10 mouse cellular contexts compared by ENCODE assay signal in the genomic region with DNA sequence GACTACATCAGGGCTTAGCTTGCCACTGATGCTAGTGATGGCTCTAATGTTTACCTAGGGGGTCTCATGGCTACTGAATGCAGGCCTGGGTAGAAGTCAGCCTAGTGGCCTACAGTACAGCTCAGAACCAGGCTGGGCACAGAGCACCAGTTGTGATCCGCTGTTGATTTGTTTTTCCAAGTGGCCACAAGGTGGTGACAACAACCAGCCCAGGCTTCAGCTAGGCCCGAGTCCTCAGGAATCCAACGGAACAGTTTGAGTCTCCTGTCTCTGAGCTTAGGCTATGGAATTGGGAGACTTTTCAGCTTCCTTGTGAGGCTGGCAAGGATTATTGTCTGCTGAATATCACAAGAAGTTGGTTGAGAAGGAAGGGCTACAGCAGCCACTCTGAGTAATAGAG. TPM values are rescaled to one million over a fixed set of nuclear protein-coding genes. Genes with fewer than 3 reads are reported as not detected.
A peak's percentile ranks its signal among the peaks of the same experiment; 100 is the strongest.
DNase-seq lines count a peak whose midpoint lies in the region; ATAC-seq and TF ChIP-seq lines count a peak whose summit lies in the region.
"Had no signal": no experiment of that assay in that cellular context is flagged by ENCODE, and none has a peak within 500 bp of the region (broad histone marks: within the 10 kb centered on the region; RNA-seq: fewer than 3 reads in every experiment).

No protein-coding gene starts in this region.

- no peak overlapping the region for H3K9ac ChIP-seq in limb, embryonic 11.5 days (ENCODE audit: low read length)
- H3K9ac ChIP-seq: embryonic facial prominence, embryonic 12.5 days had no signal

- TF ChIP-seq POLR2A in testis, adult 2 months (IDR thresholded peaks at IDR 0.05; ENCODE audit: control insufficient read depth, low read depth, low read length), result no peak
- TF ChIP-seq POLR2A in cerebellum, adult 2 months (IDR thresholded peaks at IDR 0.05; ENCODE audit: borderline replicate concordance, insufficient read depth, low read length), result no peak
- no peak for TF ChIP-seq POLR2A in kidney, adult 2 months (IDR thresholded peaks at IDR 0.05; ENCODE audit: low read depth, low read length)

- peaks cover 2% of the 10 kb centered on the region; the same call in 1 of the 2 replicates for H3K9me3 ChIP-seq in limb, embryonic 11.5 days (ENCODE audit: control insufficient read depth, low read length)
- H3K9me3 ChIP-seq: embryonic facial prominence, embryonic 12.5 days had no signal

- peak; percentile 58; the same call in 1 of the 2 replicates for TF ChIP-seq CTCF in testis, adult 2 months (IDR thresholded peaks at IDR 0.05; ENCODE audit: control insufficient read depth, insufficient read depth, insufficient replicate concordance, low read depth, low read length)
- TF ChIP-seq CTCF in cerebellum, adult 2 months (IDR thresholded peaks at IDR 0.05; ENCODE audit: borderline replicate concordance, insufficient read depth, low read depth, low read length), result peak; percentile 78
- TF ChIP-seq CTCF in kidney, adult 2 months (conservative IDR thresholded peaks at IDR 0.05; ENCODE audit: insufficient read depth, insufficient read length, low read depth, low read length), result peak; percentile 79

- no peak for ATAC-seq in limb, embryonic 11.5 days (ENCODE audit: insufficient number of reproducible peaks, low FRiP score, low TSS enrichment, low read depth)

- no peak overlapping the region for H3K4me2 ChIP-seq in limb, embryonic 11.5 days (ENCODE audit: low read depth, severe bottlenecking)
- H3K4me2 ChIP-seq: embryonic facial prominence, embryonic 12.5 days had no signal

- 2% methylated on average over 3 of the region's 3 CpGs for WGBS in cerebellum, adult 2 months
- WGBS in kidney, adult 2 months, result 10% methylated on average over 3 of the region's 3 CpGs
- 18% methylated on average over 3 of the region's 3 CpGs for WGBS in limb, embryonic 11.5 days

- H3K27me3 ChIP-seq in testis, adult 2 months (ENCODE audit: control insufficient read depth, insufficient read depth, low read length), result no peaks in the 10 kb centered on the region
- no peaks in the 10 kb centered on the region for H3K27me3 ChIP-seq in cerebellum, adult 2 months (ENCODE audit: control insufficient read depth, insufficient read depth, low read length)
- no peaks in the 10 kb centered on the region for H3K27me3 ChIP-seq in kidney, adult 2 months (replicated peaks; ENCODE audit: control insufficient read depth, insufficient read depth, low read length)
- H3K27me3 ChIP-seq in limb, embryonic 11.5 days (ENCODE audit: control insufficient read depth, insufficient read depth, low read length), result no peaks in the 10 kb centered on the region
- H3K27me3 ChIP-seq: embryonic facial prominence, embryonic 12.5 days had no signal

- no peaks in the 10 kb centered on the region for H3K36me3 ChIP-seq in testis, adult 2 months (ENCODE audit: control insufficient read depth, insufficient read depth, low read length)
- no peaks in the 10 kb centered on the region for H3K36me3 ChIP-seq in kidney, adult 2 months (ENCODE audit: control insufficient read depth, insufficient read depth, low read length)
- no peaks in the 10 kb centered on the region for H3K36me3 ChIP-seq in limb, embryonic 11.5 days (ENCODE audit: control insufficient read depth, insufficient read depth, low read length)

- peak overlapping the region; percentile 66 for H3K4me3 ChIP-seq in testis, adult 2 months (ENCODE audit: control insufficient read depth, low read depth, low read length)
- no peak overlapping the region for H3K4me3 ChIP-seq in cerebellum, adult 2 months (replicated peaks; ENCODE audit: insufficient read depth, low read depth, low read length)
- H3K4me3 ChIP-seq in kidney, adult 2 months (ENCODE audit: insufficient read depth, low read depth, low read length), result no peak overlapping the region
- no peak overlapping the region for H3K4me3 ChIP-seq in limb, embryonic 11.5 days (ENCODE audit: low read depth, low read length)
- H3K4me3 ChIP-seq: embryonic facial prominence, embryonic 12.5 days had no signal

- peaks cover 3% of the 10 kb centered on the region; the same call in 1 of the 2 replicates for H3K4me1 ChIP-seq in testis, adult 2 months (ENCODE audit: control insufficient read depth, insufficient read depth, low read length)
- peaks cover 5% of the 10 kb centered on the region for H3K4me1 ChIP-seq in cerebellum, adult 2 months (ENCODE audit: control insufficient read depth, insufficient read depth, low read length)
- H3K4me1 ChIP-seq in kidney, adult 2 months (ENCODE audit: control insufficient read depth, insufficient read depth, low read length), result peaks cover 2% of the 10 kb centered on the region; the same call in 1 of the 2 replicates
- H3K4me1 ChIP-seq in limb, embryonic 11.5 days (ENCODE audit: control insufficient read depth, insufficient read depth, low read length), result peaks cover 5% of the 10 kb centered on the region; the same call in 1 of the 2 replicates

- no peak overlapping the region for H3K27ac ChIP-seq in testis, adult 2 months (ENCODE audit: control insufficient read depth, insufficient read depth, low read depth, low read length)
- H3K27ac ChIP-seq in cerebellum, adult 2 months (ENCODE audit: insufficient read depth, low read length), result no peak overlapping the region
- H3K27ac ChIP-seq in kidney, adult 2 months (ENCODE audit: insufficient read depth, low read depth, low read length), result no peak overlapping the region
- H3K27ac ChIP-seq in limb, embryonic 11.5 days (replicated peaks; ENCODE audit: low read depth, low read length), result no peak overlapping the region
- H3K27ac ChIP-seq: embryonic facial prominence, embryonic 12.5 days; macrophage had no signal

- DNase-seq in testis, postnatal 14 days (ENCODE audit: low spot score), result no peak
- peak; percentile 57 to 63 for DNase-seq in cerebellum, adult 2 months
- peak; percentile 25 to 79 for DNase-seq in frontal cortex, adult 2 months (ENCODE audit: extremely low spot score in 1 of 2, low spot score in 1 of 2)
- DNase-seq in kidney, adult 2 months, result peak; percentile 69
- peak; percentile 43 for DNase-seq in limb, embryonic 11.5 days (ENCODE audit: low spot score)
- DNase-seq in retina, postnatal 1 day, result peak; percentile 77
- no peak for DNase-seq in spleen, postnatal 10 days (ENCODE audit: low spot score in 2 of 2)

RNA-seq across cellular contexts. Expression of a gene that starts 3.1 kb away (rescaled TPM):
- polyA plus RNA-seq in testis, adult 2 months (2012; rRNA removed), result 866 and 869 TPM in 2 replicates
- 33.0 and 37.4 TPM in 2 replicates for polyA plus RNA-seq in cerebellum, adult 2 months (2012; rRNA removed)
- polyA plus RNA-seq in frontal cortex, adult 2 months (2012; rRNA removed), result 36.3 and 45.7 TPM in 2 replicates
- 64.8 and 84.9 TPM in 2 replicates for polyA plus RNA-seq in kidney, adult 2 months (2012; rRNA removed)
- polyA plus RNA-seq in limb, embryonic 11.5 days (2014; fragmentation: Nextera tagmentation; extraction: Ambion mirVana), result 46.0 and 46.9 TPM in 2 replicates

Comparison
In these comparisons a context has a peak if more than half of its experiments do, and no peak if none do; other contexts are left out.
1. DNase-seq: peak in cerebellum, adult 2 months (2 of 2), frontal cortex, adult 2 months (2 of 2), kidney, adult 2 months (single experiment), limb, embryonic 11.5 days (single experiment) and retina, postnatal 1 day (single experiment); none in testis, postnatal 14 days (single experiment) and spleen, postnatal 10 days (0 of 2).
2. RNA of a gene that starts 3.1 kb away (polyA plus RNA-seq): 866 to 869 TPM in testis, adult 2 months; 64.8 to 84.9 TPM in kidney, adult 2 months, 46.0 to 46.9 TPM in limb, embryonic 11.5 days, 36.3 to 45.7 TPM in frontal cortex, adult 2 months and 33.0 to 37.4 TPM in cerebellum, adult 2 months; every median in the first group is over 10 times any median in the second.
3. Peak in every context shown above with its lines, with median percentiles within 50 percentile points of each other: CTCF ChIP-seq.